Mouse (Mus musculus) left cerebral cortex, adult 2 months (tissue): ENCODE measurements around the gene Has3. TPM values are rescaled to one million over a fixed set of nuclear protein-coding genes. Genes with fewer than 3 reads are reported as not detected.

Experiments used
- DNase-seq, 2 experiments: peaks; one replicate each; pipeline ENCODE4 v3.0.0; 2021 to 2022; ENCODE audit warnings: low spot score in 2 of 2, mixed read lengths in 1 of 2; ENCODE audit errors: extremely low spot score in 1 of 2
- H3K27ac ChIP-seq: fragments of 200-600 bp; 2 replicates; pipeline ENCODE4 v1.8.1; 2022
- H3K4me3 ChIP-seq: fragments of 200-600 bp; 2 replicates; pipeline ENCODE4 v1.8.1; 2022
- CTCF ChIP-seq: fragments of 200-600 bp; IDR thresholded peaks from 2 replicates; pipeline ENCODE4 v1.8.1; 2022; ENCODE audit warnings: antibody characterized with exemption, mild to moderate bottlenecking, moderate library complexity
- intact Hi-C: fragments of 180-260 bp; cut with DNase I; formaldehyde crosslinking; loops from one replicate; pipeline ENCODE4 v1.15.1; 2025
- total RNA-seq, 2 experiments: library from RNA; stranded (reverse); gene quantifications; 2 replicates each; pipeline ENCODE4 v1.2.3; 2021

Has3 gene
- total RNA-seq, 2 experiments from 2014 or later = 1.7 to 2.0 TPM

GRCm38 (mm10) chr8:106888803-106889202 is 18.8 kb downstream of the Has3 start:
- intact Hi-C loops = loop anchor here (1.0 to 10.0 kb wide), 3 partner anchors 171 to 474 kb away; partner anchors contain the start of gene Zfp90
- H3K27ac ChIP-seq = no peak overlapping the region
- DNase-seq = no peak
- H3K4me3 ChIP-seq = no peak overlapping the region
- TF ChIP-seq CTCF = no peak

DNA sequence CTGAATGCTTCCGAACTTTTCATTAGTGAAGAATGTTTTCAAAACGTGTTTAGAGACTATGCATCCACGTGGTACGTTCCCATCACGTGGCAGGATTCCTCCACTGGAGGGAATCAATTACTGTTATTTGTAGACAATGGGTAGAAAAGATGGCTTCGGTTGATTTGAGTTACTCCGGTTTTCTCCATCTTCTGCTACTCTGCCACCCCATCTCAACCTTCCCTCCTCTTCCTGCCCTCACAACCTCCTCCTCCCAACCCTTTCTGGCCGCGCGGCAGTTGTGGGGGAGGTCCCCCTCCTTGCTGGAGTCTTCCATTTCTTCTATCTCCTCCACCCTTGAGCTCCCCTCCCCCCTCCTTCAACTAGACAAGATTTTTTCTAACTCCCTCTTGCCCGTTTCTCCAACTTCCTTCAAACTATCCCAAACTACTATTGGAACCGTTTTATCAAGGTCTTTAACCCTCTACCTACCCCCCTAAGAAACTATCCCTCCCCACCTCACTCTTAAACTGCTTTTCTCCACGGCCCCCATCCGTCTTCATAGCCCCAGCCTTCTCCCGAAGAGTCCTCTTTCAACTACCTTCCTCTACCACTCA is 22.3 kb downstream of the Has3 start:
- no peak for TF ChIP-seq CTCF
- H3K27ac ChIP-seq = no peak overlapping the region
- no peak for DNase-seq
- H3K4me3 ChIP-seq = peak overlapping the region; percentile 71
- intact Hi-C loops = no loop called here

GRCm38 (mm10) chr8:106892806-106893451 is 22.9 kb downstream of the Has3 start:
- no peak for TF ChIP-seq CTCF
- DNase-seq = peak in 1 of 2 experiments; percentile 28
- Histone ChIP-seq H3K4me3 (peak overlapping the region; percentile 71), H3K27ac (peak overlapping the region; percentile 67)
- intact Hi-C loops = loop anchor here (1.0 kb wide), 1 partner anchor 163 kb away; the partner anchor contains the start of genes Cog8 and Nip7

- DNase-seq = peak; percentile 85 to 86
- Histone ChIP-seq H3K27ac (peak within 1 kb of the TSS; percentile 67), H3K4me3 (peak within 1 kb of the TSS; percentile 71)
- intact Hi-C loops = loop anchor here (1.0 kb wide), 1 partner anchor 163 kb away; the partner anchor contains the start of genes Cog8 and Nip7
- no peak for TF ChIP-seq CTCF
Measured at GRCm38 (mm10) chr8:106893481-106894156, 23.6 kb downstream of the Has3 start, which contains the start of gene Utp4. Gene Utp4 (plus strand): TSS chr8:106893636.

DNA sequence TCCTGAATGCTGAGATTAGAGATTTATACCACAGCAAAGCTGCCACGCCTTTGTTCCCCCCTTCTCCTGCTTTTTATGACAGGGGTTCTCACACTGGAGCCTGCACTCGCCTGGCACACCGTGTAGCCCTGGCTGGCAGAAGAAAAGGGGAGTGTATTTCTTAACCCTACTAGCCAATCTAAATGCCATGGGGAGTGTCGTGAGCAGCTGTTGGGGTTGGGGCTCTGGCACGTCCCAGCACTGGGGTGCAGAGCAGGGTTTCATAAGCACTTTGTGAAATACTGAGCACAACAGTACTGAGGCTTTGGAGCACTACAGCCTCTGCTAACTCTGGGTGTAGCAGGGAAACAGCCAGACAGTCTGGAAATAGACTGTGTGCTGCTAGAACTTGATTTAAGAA is 29.4 kb downstream of the Has3 start:
- no peak for DNase-seq
- Histone ChIP-seq H3K4me3 (no peak overlapping the region), H3K27ac (no peak overlapping the region)
- TF ChIP-seq CTCF = no peak
- intact Hi-C loops = no loop called here

DNA sequence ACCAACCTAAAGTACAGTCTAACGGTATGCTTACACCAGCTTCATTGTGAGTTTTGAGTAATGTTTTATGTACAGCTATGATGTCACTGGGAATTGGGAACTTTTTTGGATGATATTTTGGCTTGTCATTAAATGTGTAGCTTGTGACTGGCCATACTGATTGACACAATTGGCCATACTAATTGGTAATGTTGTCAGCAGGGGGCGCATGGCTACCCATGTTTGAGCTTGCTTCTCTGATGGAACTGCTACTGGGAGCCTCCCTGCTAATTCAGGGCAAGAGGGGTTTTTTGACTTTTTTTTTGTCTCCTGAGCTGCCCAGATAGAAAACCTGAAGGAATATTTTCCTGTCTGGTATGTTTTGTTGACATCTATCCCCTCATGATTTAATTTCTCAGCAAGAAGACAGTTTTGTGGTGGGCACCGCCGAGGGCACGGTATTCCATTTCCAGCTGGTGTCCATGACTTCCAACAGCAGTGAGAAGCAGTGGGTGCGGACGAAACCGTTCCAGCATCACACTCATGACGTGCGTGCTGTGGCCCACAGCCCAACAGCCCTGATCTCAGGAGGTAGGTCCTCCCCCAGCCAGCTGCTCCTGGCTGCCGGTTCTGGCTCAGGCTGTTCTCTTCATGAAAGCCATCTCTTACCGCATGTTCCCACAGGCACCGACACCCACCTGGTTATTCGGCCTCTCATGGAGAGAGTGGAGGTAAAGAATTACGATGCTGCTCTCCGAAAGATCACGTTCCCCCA is 35.9 kb downstream of the Has3 start:
- peak; percentile 60 for TF ChIP-seq CTCF
- intact Hi-C loops = loop anchor here (1.0 to 5.0 kb wide), 3 partner anchors 13 to 96 kb away; no protein-coding TSS in a partner anchor
- Histone ChIP-seq H3K27ac (peak overlapping the region; percentile 68), H3K4me3 (no peak overlapping the region)
- peak; percentile 62 to 82 for DNase-seq

- no peak overlapping the region for H3K4me3 ChIP-seq
- TF ChIP-seq CTCF = no peak
- DNase-seq = no peak
- intact Hi-C loops = loop anchor here (1.0 to 5.0 kb wide), 3 partner anchors 13 to 96 kb away; no protein-coding TSS in a partner anchor
- H3K27ac ChIP-seq = peak overlapping the region; percentile 68
Measured at GRCm38 (mm10) chr8:106906635-106907034, 36.6 kb downstream of the Has3 start.

DNA sequence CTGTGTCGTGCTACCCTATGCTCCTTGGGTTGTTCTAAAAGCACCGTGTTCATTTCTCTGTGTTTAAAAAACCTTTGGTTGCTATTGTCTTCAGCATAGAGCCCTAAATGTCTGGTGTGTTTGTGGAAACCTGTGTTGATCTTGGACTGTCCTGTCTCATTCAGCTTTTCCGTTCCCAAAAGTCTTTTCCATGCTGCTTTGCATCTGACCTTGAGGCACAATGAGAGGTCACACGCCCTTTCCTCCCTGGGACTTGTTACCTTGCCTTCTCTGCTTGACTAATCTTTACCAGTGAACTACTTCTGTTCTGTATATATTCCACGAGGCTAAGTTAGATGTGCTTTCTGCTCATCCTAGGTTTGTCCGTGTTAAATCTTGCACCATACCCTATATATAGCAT is 37.4 kb downstream of the Has3 start:
- intact Hi-C loops = loop anchor here (2.0 to 5.0 kb wide), 2 partner anchors 41 to 95 kb away; no protein-coding TSS in a partner anchor
- Histone ChIP-seq H3K27ac (peak overlapping the region; percentile 68), H3K4me3 (no peak overlapping the region)
- TF ChIP-seq CTCF = no peak
- no peak for DNase-seq

DNA sequence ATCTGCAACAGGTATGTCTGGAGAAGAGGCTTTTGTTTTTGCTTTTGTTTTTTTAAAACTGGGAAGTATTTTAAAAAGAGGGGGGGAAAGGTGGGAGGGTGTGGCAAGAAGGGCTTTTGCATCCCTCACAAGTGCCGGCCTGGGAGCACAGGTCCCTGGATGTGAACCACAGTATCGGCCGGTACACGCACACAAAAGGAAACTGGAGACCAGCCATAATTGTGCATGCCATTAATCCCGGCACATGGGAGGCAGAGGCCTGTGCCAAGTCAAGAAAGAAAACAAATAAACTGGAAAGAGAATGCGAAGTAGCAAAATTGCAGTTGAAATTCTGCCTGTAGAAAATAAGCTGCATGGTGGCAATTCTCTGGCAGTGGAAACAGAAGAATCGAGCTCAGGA is 38.2 kb downstream of the Has3 start:
- no peak for TF ChIP-seq CTCF
- H3K4me3 ChIP-seq = no peak overlapping the region
- H3K27ac ChIP-seq = peak overlapping the region; percentile 12; the same call in 1 of the 2 replicates
- intact Hi-C loops = loop anchor here (5.0 kb wide), 1 partner anchor 94 kb away; no protein-coding TSS in a partner anchor
- no peak for DNase-seq

GRCm38 (mm10) chr8:106913631-106914030 is 43.6 kb downstream of the Has3 start:
- TF ChIP-seq CTCF = no peak
- intact Hi-C loops = no loop called here
- H3K4me3 ChIP-seq = no peak overlapping the region
- DNase-seq = peak in 1 of 2 experiments; percentile 31
- H3K27ac ChIP-seq = no peak overlapping the region
